Mouse (Mus musculus) lung, postnatal 25 days (tissue): ENCODE measurements around the gene Aak1.
"Not testable (repeated sequence)": the region's sequence is repeated elsewhere in the genome, so short reads cannot be mapped to it uniquely, and the experiment has no call there.

Source experiments
- DNase-seq: peaks from one replicate; pipeline ENCODE4 v3.0.0; 2022; ENCODE audit warnings: low spot score

The Aak1 gene

GRCm38 (mm10) chr6:87021791-87022190 is 172.5 kb downstream of the Aak1 start:
- DNase-seq, result no peak

- DNase-seq, result peak; percentile 74
Measured at GRCm38 (mm10) chr6:87026980-87027379, 177.7 kb downstream of the Aak1 start.

GRCm38 (mm10) chr6:87028881-87029280 is 179.6 kb downstream of the Aak1 start:
- no peak for DNase-seq

GRCm38 (mm10) chr6:87031310-87031709 is 182.0 kb downstream of the Aak1 start:
- DNase-seq, result not testable (repeated sequence)

- no peak for DNase-seq
Measured at GRCm38 (mm10) chr6:87032401-87032800, 183.1 kb downstream of the Aak1 start.

- no peak for DNase-seq
Measured at GRCm38 (mm10) chr6:87034395-87034794, 185.1 kb downstream of the Aak1 start.

- DNase-seq, result no peak
Measured at GRCm38 (mm10) chr6:87037826-87038620, 188.7 kb downstream of the Aak1 start.

GRCm38 (mm10) chr6:87039161-87039560 is 189.8 kb downstream of the Aak1 start:
- no peak for DNase-seq

- no peak for DNase-seq
Measured at GRCm38 (mm10) chr6:87040971-87041370, 191.7 kb downstream of the Aak1 start.

GRCm38 (mm10) chr6:87041431-87041830 is 192.1 kb downstream of the Aak1 start:
- DNase-seq, result no peak

- DNase-seq, result no peak
Measured at GRCm38 (mm10) chr6:87042004-87042336, 192.7 kb downstream of the Aak1 start.

- DNase-seq, result peak; percentile 96
Measured at GRCm38 (mm10) chr6:87042337-87043130, 193.2 kb downstream of the Aak1 start, which contains the start of gene Gfpt1. TSS of gene Gfpt1 (plus strand) at chr6:87042846.

GRCm38 (mm10) chr6:87043131-87043516 is 193.8 kb downstream of the Aak1 start:
- no peak for DNase-seq

GRCm38 (mm10) chr6:87044895-87045294 is 195.6 kb downstream of the Aak1 start:
- DNase-seq, result no peak

GRCm38 (mm10) chr6:87045507-87045906 is 196.2 kb downstream of the Aak1 start:
- no peak for DNase-seq

- DNase-seq, result not testable (repeated sequence)
Measured at GRCm38 (mm10) chr6:87048712-87049111, 199.4 kb downstream of the Aak1 start.

- DNase-seq, result no peak
Measured at GRCm38 (mm10) chr6:87051886-87052425, 202.6 kb downstream of the Aak1 start.
